Mouse (Mus musculus) C2C12 (cell line): ENCODE results near the gene A630095N17Rik.
A peak's percentile ranks its signal among the peaks of the same experiment; 100 is the strongest.

Source experiments
- CTCF ChIP-seq: IDR thresholded peaks from one replicate; pipeline ENCODE4 v1.5.1; 2011; ENCODE audit not compliant: control insufficient read depth, insufficient read depth, insufficient read length
- MAX ChIP-seq: IDR thresholded peaks from one replicate; pipeline ENCODE4 v1.6.1; 2011; ENCODE audit warnings: mild to moderate bottlenecking, control low read depth
- MYOD1 ChIP-seq: IDR thresholded peaks from one replicate; pipeline ENCODE4 v1.6.1; 2011; ENCODE audit warnings: low read depth; ENCODE audit not compliant: control insufficient read depth, insufficient read length
- MYOG ChIP-seq: IDR thresholded peaks from one replicate; pipeline ENCODE4 v1.6.1; 2011; ENCODE audit not compliant: control insufficient read depth, insufficient read length; ENCODE audit errors: extremely low read depth
- USF1 ChIP-seq: IDR thresholded peaks from one replicate; pipeline ENCODE4 v1.6.1; 2011; ENCODE audit warnings: low read depth, mild to moderate bottlenecking, control low read depth, moderate library complexity

DNA sequence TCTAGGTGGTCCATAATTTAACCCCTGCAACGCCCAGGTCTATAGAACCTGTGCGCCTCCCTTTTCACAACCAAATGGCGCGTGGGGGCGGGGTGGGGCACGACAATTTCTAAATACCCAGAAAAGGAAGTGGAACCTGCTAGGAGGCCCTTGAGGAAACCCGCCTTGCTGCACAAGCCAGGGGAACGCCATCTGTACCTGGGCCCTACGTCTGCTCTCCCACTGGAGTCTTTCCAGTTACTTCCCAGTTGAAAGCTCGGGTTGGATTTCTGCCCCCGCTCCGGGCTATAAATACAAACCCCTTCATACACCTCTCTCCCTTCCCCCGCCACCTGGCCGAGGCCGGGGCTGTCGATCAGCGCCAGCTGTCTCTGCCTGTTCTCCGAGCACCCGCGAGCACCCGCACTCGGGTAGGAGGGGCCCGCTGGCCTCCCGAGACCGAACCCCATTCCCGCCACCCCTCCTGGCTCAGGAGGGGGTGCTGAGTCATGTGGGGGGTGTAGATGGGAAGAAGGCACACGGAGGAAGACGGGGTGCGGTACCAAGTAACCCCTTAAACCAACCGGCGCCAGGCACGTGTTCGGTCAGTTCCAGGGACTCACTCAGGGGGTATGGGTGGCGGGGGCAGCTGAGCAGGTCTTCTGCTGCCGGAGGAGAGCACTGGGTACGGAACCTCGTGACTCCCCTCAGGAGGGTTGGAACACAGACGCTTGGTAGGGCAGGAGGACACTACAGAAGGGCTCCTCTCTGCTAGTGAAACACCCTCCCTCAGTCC, 13.5 kb downstream of the A630095N17Rik start:
- TF ChIP-seq CTCF (no peak), MYOG (no peak), USF1 (no peak), MAX (peak; percentile 24), MYOD1 (peak; percentile 68)
